Mouse (Mus musculus): Measurements from ENCODE around the gene Atf6b.

GRCm38 (mm10) chr17:34641945-34642344, 5.0 kb upstream of the Atf6b start:
- no peak for TF ChIP-seq CTCF (IDR thresholded peaks at IDR 0.05)
- TF ChIP-seq POLR2A (IDR thresholded peaks at IDR 0.05; ENCODE audit: insufficient read depth, low read depth, low read length) = no peak

Data from heart, adult 2 months (tissue).